Mouse (Mus musculus) midbrain, postnatal 0 days (tissue): ENCODE data around the gene Slc2a10. TPM values are rescaled to one million over a fixed set of nuclear protein-coding genes. Genes with fewer than 3 reads are reported as not detected.
A peak's percentile ranks its signal among the peaks of the same experiment; 100 is the strongest.

Source experiments
- ATAC-seq: fragments of 200-750 bp; cut with Nextera tagmentation; 2 replicates; pipeline ENCODE4 v1.8.0; 2017; ENCODE audit warnings: moderate number of reproducible peaks, mild to moderate bottlenecking, moderate TSS enrichment, moderate library complexity; ENCODE audit not compliant: low FRiP score
- DNase-seq: peaks from one replicate; pipeline ENCODE4 v3.0.0-alpha.2; 2015; ENCODE audit warnings: low spot score
- H3K27ac ChIP-seq: fragments of 300-500 bp; sonication (generic); 2 replicates; pipeline ENCODE4 v1.5.1; 2014; ENCODE audit warnings: low read depth, mild to moderate bottlenecking, low read length, mixed read lengths
- H3K27me3 ChIP-seq: fragments of 300-500 bp; sonication (generic); 2 replicates; pipeline ENCODE4 v1.6.1; 2014; ENCODE audit warnings: low read length, control low read depth, mixed read lengths; ENCODE audit not compliant: insufficient read depth
- H3K36me3 ChIP-seq: fragments of 300-500 bp; sonication (generic); 2 replicates; pipeline ENCODE4 v1.6.1; 2014; ENCODE audit warnings: low read length, control low read depth, mixed read lengths; ENCODE audit not compliant: insufficient read depth
- H3K4me1 ChIP-seq: fragments of 300-500 bp; sonication (generic); 2 replicates; pipeline ENCODE4 v1.6.1; 2014; ENCODE audit warnings: mild to moderate bottlenecking, control low read depth, antibody characterized with exemption, low read length, mixed read lengths; ENCODE audit not compliant: insufficient read depth
- H3K4me2 ChIP-seq: fragments of 300-500 bp; sonication (generic); 2 replicates; pipeline ENCODE4 v1.6.1; 2014; ENCODE audit warnings: low read depth, mild to moderate bottlenecking, low read length, mixed read lengths; ENCODE audit not compliant: poor library complexity, severe bottlenecking
- H3K4me3 ChIP-seq: fragments of 300-500 bp; sonication (generic); 2 replicates; pipeline ENCODE4 v1.5.1; 2014; ENCODE audit warnings: low read depth, mild to moderate bottlenecking, low read length, moderate library complexity
- H3K9ac ChIP-seq: fragments of 300-500 bp; sonication (generic); replicated peaks from 2 replicates; pipeline ENCODE4 v1.6.1; 2014; ENCODE audit warnings: mild to moderate bottlenecking, low read length, moderate library complexity, mixed read lengths; ENCODE audit not compliant: poor library complexity, severe bottlenecking
- H3K9me3 ChIP-seq: fragments of 300-500 bp; sonication (generic); 2 replicates; pipeline ENCODE4 v1.6.1; 2016; ENCODE audit warnings: low read length, control low read depth
- CTCF ChIP-seq: IDR thresholded peaks from 2 replicates; pipeline ENCODE4 v1.5.1; 2016; ENCODE audit warnings: antibody characterized with exemption, mild to moderate bottlenecking
- WGBS: fragments of 180-500 bp; shearing (Covaris S2); extraction: QIAGEN DNeasy Blood & Tissue Kit; methylation state at CpG from one replicate; pipeline ENCODE4 v1.1.7; 2014; 5-methylcytosine and 5-hydroxymethylcytosine counted together
- polyA plus RNA-seq: library from polyadenylated mRNA; unstranded; fragments of >200 nt; fragmentation: Nextera tagmentation; extraction: Ambion mirVana; gene quantifications from 2 replicates; pipeline ENCODE4 v1.2.1, GENCODE M21; 2015
- total RNA-seq: library from RNA; depleted of rRNA; stranded (reverse); fragments of >200 nt; gene quantifications from 2 replicates; pipeline ENCODE4 v1.2.3, GENCODE M21; 2014

The Slc2a10 gene
- total and polyA plus RNA-seq, 2 experiments from 2014 or later: 1.9 to 2.5 TPM

DNA sequence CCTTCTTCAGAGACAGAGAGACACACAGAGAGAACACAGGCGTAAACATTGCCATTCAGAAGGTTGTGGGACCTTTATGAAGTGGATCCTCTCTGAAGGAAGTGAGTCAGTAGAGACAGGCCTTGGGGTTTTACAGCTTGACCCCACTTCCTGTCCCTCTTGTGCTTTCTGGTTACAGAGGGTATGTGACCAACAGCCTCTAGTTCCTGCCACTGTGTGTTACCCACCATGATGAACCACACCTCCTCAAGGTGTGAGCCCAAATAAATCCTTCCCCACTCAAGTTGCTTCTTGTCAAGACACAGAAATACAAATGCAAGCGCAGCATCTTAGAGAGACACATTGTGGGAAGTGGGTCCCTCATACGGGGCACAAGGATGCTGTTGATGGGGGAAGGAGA lies 37.4 kb downstream of the Slc2a10 start:
- H3K4me2 ChIP-seq: no peak overlapping the region
- H3K36me3 ChIP-seq: no peaks in the 10 kb centered on the region
- TF ChIP-seq CTCF: no peak
- 90% methylated on average over 3 of the region's 3 CpGs for WGBS
- H3K27ac ChIP-seq: no peak overlapping the region
- H3K27me3 ChIP-seq: no peaks in the 10 kb centered on the region
- no peaks in the 10 kb centered on the region for H3K4me1 ChIP-seq
- DNase-seq (no peak), ATAC-seq (no peak)
- H3K9me3 ChIP-seq: no peaks in the 10 kb centered on the region
- no peak overlapping the region for H3K4me3 ChIP-seq
- H3K9ac ChIP-seq: no peak overlapping the region

DNA sequence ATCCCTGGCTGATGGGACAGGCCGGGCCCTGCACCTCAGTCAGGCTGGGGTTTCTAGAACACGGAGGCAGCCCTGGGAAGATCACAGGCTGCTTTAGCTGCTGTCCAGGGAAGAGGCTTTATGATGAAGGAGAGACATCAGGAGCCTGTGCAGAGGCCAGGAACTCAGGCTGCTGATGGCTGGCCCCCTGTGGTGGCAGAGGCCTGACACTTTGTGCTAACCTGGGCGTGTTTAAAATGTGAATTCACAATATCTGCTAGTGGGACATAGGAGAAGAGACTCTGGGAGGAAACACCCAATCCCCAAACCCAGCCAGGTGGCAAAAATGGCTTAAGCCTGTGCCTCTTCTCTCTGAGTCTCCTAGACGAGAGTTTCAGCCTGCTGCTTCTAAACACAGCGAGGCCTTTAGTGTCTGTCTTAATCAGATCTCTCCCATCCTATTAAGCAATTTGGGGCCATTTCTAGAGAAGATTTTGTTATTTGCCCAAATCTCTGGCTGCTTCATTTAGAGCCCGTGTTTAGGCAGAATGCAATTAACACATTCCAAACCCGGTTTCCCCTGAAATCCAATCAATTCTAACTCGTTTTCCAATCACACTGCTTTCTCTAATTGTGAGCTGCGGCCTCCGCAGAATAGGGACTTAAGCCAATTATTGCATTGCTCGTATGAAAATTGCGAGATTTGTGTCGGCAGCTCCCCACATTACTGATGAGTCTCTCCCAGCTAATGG lies 39.5 kb downstream of the Slc2a10 start:
- ATAC-seq (no peak), DNase-seq (peak; percentile 67)
- no peaks in the 10 kb centered on the region for H3K4me1 ChIP-seq
- no peak overlapping the region for H3K9ac ChIP-seq
- no peaks in the 10 kb centered on the region for H3K27me3 ChIP-seq
- H3K4me2 ChIP-seq: no peak overlapping the region
- 34% methylated on average over 13 of the region's 13 CpGs for WGBS
- TF ChIP-seq CTCF: no peak
- no peak overlapping the region for H3K27ac ChIP-seq
- no peaks in the 10 kb centered on the region for H3K36me3 ChIP-seq
- no peaks in the 10 kb centered on the region for H3K9me3 ChIP-seq
- H3K4me3 ChIP-seq: no peak overlapping the region

DNA sequence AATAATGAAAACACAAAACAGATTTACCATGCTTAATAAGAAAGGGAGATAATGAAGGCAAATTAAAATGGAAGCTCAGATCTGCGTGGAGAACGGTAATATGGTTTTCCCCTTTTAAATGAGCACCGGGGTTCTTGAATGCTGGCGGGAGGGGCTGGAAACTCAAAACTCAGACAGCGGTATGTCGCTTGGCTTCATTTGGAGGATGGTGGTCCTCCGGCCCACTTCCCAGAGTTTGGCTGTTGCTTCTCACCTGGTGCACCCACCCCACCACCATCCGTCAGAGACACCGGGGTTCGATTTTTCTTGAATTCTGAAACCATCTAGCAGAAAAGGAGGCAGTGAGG lies 40.1 kb downstream of the Slc2a10 start:
- no peak for ATAC-seq
- no peak overlapping the region for H3K4me2 ChIP-seq

GRCm38 (mm10) chr2:165545687-165546086 lies 42.1 kb downstream of the Slc2a10 start:
- H3K9me3 ChIP-seq: no peaks in the 10 kb centered on the region
- no peaks in the 10 kb centered on the region for H3K27me3 ChIP-seq
- H3K4me1 ChIP-seq: no peaks in the 10 kb centered on the region
- no peak overlapping the region for H3K9ac ChIP-seq
- H3K4me3 ChIP-seq: no peak overlapping the region
- 98% methylated on average over 2 of the region's 2 CpGs for WGBS
- no peak overlapping the region for H3K4me2 ChIP-seq
- TF ChIP-seq CTCF: no peak
- H3K36me3 ChIP-seq: no peaks in the 10 kb centered on the region
- no peak overlapping the region for H3K27ac ChIP-seq
- no peak for ATAC-seq
- DNase-seq: no peak

More for the DNA sequence above, 40.1 kb downstream of the Slc2a10 start:
- Histone ChIP-seq H3K9ac (no peak overlapping the region), H3K36me3 (no peaks in the 10 kb centered on the region), H3K9me3 (no peaks in the 10 kb centered on the region), H3K4me1 (no peaks in the 10 kb centered on the region), H3K27ac (no peak overlapping the region), H3K27me3 (no peaks in the 10 kb centered on the region), H3K4me3 (no peak overlapping the region)
- no peak for DNase-seq
- no peak for TF ChIP-seq CTCF
- 68% methylated on average over 10 of the region's 10 CpGs for WGBS

DNA sequence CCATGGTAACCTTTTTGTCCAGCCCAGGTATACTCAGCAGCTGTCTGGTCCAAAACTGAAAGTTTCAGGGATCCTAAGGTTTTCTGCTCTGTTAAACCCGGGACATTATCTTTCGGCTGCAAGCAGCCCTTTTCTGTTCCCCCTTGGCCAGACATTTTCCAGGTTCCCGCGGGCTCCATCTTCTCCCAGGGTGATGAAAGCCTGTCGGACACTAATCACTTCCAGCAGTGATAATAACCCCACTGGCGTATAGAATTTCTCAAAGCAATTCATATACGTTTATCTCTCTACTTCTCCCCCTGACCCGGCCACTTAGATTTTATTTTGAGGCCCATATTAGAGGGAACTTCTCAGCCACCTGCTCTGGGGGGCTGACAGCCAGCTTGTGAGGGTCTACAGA lies 42.8 kb downstream of the Slc2a10 start:
- Histone ChIP-seq H3K4me3 (no peak overlapping the region), H3K4me2 (no peak overlapping the region), H3K9me3 (no peaks in the 10 kb centered on the region), H3K36me3 (no peaks in the 10 kb centered on the region), H3K27ac (no peak overlapping the region), H3K9ac (no peak overlapping the region), H3K4me1 (no peaks in the 10 kb centered on the region), H3K27me3 (no peaks in the 10 kb centered on the region)
- TF ChIP-seq CTCF: no peak
- no peak for DNase-seq
- ATAC-seq: no peak
- 49% methylated on average over 8 of the region's 8 CpGs for WGBS

- no peaks in the 10 kb centered on the region for H3K4me1 ChIP-seq
- no peak for TF ChIP-seq CTCF
- H3K9me3 ChIP-seq: no peaks in the 10 kb centered on the region
- H3K9ac ChIP-seq: no peak overlapping the region
- no peak overlapping the region for H3K4me3 ChIP-seq
- H3K4me2 ChIP-seq: no peak overlapping the region
- no peaks in the 10 kb centered on the region for H3K36me3 ChIP-seq
- no peak overlapping the region for H3K27ac ChIP-seq
- no peaks in the 10 kb centered on the region for H3K27me3 ChIP-seq
- WGBS: 55% methylated on average over 9 of the region's 9 CpGs
- no peak for ATAC-seq
- DNase-seq: peak; percentile 75
Observed at GRCm38 (mm10) chr2:165547410-165547809, 43.8 kb downstream of the Slc2a10 start.
